Mouse (Mus musculus): Measurements from ENCODE around the gene Olfr730.

Gene Olfr730

GRCm38 (mm10) chr14:50188098-50188497 is at the start of gene Olfr730:
Gene Olfr730 (minus strand): TSS chr14:50188198.
- DNase-seq (ENCODE audit: low spot score), result no peak

- DNase-seq (ENCODE audit: low spot score), result no peak
Observed at GRCm38 (mm10) chr14:50152810-50153209, 35.2 kb downstream of the Olfr730 start, which contains the start of gene Olfr729. Gene Olfr729 (minus strand): TSS chr14:50152910.

GRCm38 (mm10) chr14:50142580-50142979 is 45.4 kb downstream of the Olfr730 start, which contains the start of gene Olfr728:
Gene Olfr728 (minus strand): TSS chr14:50142680.
- no peak for DNase-seq (ENCODE audit: low spot score)

Measured in c-Kit-positive CD71-positive TER-119-positive erythroid progenitor cells, embryonic 14.5 days (primary cell).